Mouse (Mus musculus) kidney, adult 2 months (tissue): ENCODE results near the gene Hamp2.

Experiments
- CTCF ChIP-seq: fragments of 200-500 bp; conservative IDR thresholded peaks from 2 replicates; pipeline ENCODE4 v1.5.1; 2011; ENCODE audit warnings: low read depth, mild to moderate bottlenecking, control low read depth, low read length, moderate library complexity, mixed read lengths; ENCODE audit not compliant: insufficient read depth, insufficient read length
- POLR2A ChIP-seq: fragments of 200-500 bp; IDR thresholded peaks from one replicate; pipeline ENCODE4 v1.6.1; 2011; ENCODE audit warnings: low read depth, low read length, control low read depth

DNA sequence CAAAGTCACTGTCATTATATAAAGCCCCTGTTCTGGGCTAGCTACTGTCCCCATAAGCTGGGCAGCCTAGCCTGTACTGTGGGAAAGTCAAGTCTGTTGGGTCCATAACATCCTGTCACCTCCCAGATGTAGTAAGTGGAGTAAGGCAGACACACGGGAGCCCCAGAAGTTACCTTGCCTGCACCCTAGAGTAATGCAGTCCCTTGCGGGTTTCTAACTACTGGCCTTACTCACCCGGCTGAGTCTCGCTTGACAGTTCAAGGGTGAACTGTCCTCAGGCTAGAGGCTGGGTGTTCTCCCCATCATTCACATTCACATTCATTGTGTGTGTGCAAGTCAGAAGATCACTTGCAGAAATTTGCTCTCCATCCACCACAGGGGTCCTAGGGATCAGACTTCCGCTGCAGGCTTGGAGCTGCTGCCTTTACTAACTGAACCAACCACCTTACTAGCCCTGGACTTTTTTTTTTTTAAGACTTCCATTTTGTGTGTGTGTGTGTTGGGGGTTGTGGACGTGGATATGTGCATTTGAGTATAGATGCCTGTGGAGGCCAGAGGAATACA lies 35.4 kb upstream of the Hamp2 start:
- no peak for TF ChIP-seq CTCF
- TF ChIP-seq POLR2A: no peak
